Comparison of ENCODE assay signal across 8 mouse cellular contexts in the genomic region with DNA sequence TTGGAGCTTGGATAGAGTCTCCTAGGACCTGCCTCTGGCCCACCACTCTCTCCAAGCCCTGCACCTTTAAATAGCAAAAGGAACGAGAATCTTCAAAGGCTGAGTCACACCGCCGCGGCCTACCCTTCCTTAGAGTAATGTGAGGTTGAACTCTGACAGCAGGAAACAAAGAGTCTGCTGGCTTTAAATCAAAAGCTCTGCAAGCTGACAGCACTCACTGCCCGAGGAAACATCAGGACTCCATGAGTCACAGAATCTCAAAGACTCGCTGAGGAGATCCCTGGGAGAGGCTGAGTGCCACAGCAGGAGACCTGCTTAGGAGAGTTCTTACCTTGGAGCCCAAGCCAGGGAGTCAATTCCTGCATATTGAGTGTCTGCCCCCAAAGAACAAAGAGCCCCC. TPM values are rescaled to one million over a fixed set of nuclear protein-coding genes. Genes with fewer than 3 reads are reported as not detected.
DNase-seq lines count a peak whose midpoint lies in the region; ATAC-seq lines count a peak whose summit lies in the region.

No protein-coding gene starts in this region.

- ATAC-seq in forebrain, embryonic 14.5 days: no peak

- no peaks in the 10 kb centered on the region for H3K27me3 ChIP-seq in forebrain, embryonic 14.5 days (replicated peaks; ENCODE audit: control insufficient read depth, insufficient read depth, low read length)

- H3K36me3 ChIP-seq in forebrain, embryonic 14.5 days (ENCODE audit: control insufficient read depth, insufficient read depth, low read length): no peaks in the 10 kb centered on the region

- no peaks in the 10 kb centered on the region for H3K9me3 ChIP-seq in forebrain, embryonic 14.5 days (replicated peaks; ENCODE audit: control insufficient read depth, low read length)

- H3K4me2 ChIP-seq in forebrain, embryonic 14.5 days (ENCODE audit: low read length): no peak overlapping the region

- DNase-seq in CD4-positive, CD25-positive, alpha-beta regulatory T cell, adult 2 months (ENCODE audit: low read depth, low spot score): peak; percentile 73
- peak; percentile 78 for DNase-seq in T-cell, adult 2 months (ENCODE audit: low spot score)
- peak; percentile 59 for DNase-seq in forebrain, embryonic 14.5 days (ENCODE audit: low spot score)
- peak; percentile 50 for DNase-seq in kidney, adult 9 months
- peak; percentile 40 to 50 for DNase-seq in lung, postnatal 4 days
- peak; percentile 71 for DNase-seq in thymus, postnatal 25 days
- no peak for DNase-seq in cerebellum, postnatal 4 days (ENCODE audit: low spot score in 2 of 2)
- DNase-seq in cerebellum, postnatal 14 days: no peak

- 5% methylated on average over 6 of the region's 6 CpGs for WGBS in forebrain, embryonic 14.5 days

- H3K4me3 ChIP-seq in forebrain, embryonic 14.5 days (ENCODE audit: low read depth, low read length): no peak overlapping the region

- H3K9ac ChIP-seq in forebrain, embryonic 14.5 days (ENCODE audit: low read length): no peak overlapping the region

- no peak overlapping the region; the same call in 1 of the 2 replicates for H3K27ac ChIP-seq in forebrain, embryonic 14.5 days (ENCODE audit: low read depth, low read length)

- peaks cover 30% of the 10 kb centered on the region for H3K4me1 ChIP-seq in forebrain, embryonic 14.5 days (ENCODE audit: control insufficient read depth, insufficient read depth, low read length)

RNA-seq across cellular contexts. Expression of gene Scd2, which starts 12.7 kb away (rescaled TPM):
- polyA plus RNA-seq in forebrain, embryonic 14.5 days (2014; fragmentation: Nextera tagmentation; extraction: Ambion mirVana): 220 and 266 TPM in 2 replicates

RNA-seq across cellular contexts. Expression of gene Scd4, which starts 52.1 kb away (rescaled TPM):
- 0.10 and 0.42 TPM in 2 replicates for polyA plus RNA-seq in forebrain, embryonic 14.5 days (2014; fragmentation: Nextera tagmentation; extraction: Ambion mirVana)

Comparison
In these comparisons a context has a peak if more than half of its experiments do, and no peak if none do; other contexts are left out.
1. DNase-seq: peak in CD4-positive, CD25-positive, alpha-beta regulatory T cell, adult 2 months (single experiment), T-cell, adult 2 months (single experiment), forebrain, embryonic 14.5 days (single experiment), kidney, adult 9 months (single experiment), lung, postnatal 4 days (2 of 2) and thymus, postnatal 25 days (single experiment); none in cerebellum, postnatal 4 days (0 of 2) and cerebellum, postnatal 14 days (0 of 2).